Mouse (Mus musculus) mouse trophoblast stem cell (cell line): ENCODE measurements around the gene Arhgap5.

Source experiments
- in situ Hi-C, 2 experiments: fragments of 300-500 bp; cut with MseI, MboI; formaldehyde crosslinking; loops; 2 replicates in 1 of 2; 3 replicates in 1 of 2; pipeline ENCODE4 v1.15.1; 2025

The Arhgap5 gene

GRCm38 (mm10) chr12:52503456-52504320 is at the start of gene Arhgap5:
Gene Arhgap5, plus strand, starts transcription at chr12:52503972.
- in situ Hi-C loops, result no loop called here

- in situ Hi-C loops, result no loop called here
Observed at GRCm38 (mm10) chr12:52464593-52464992, 39.2 kb upstream of the Arhgap5 start.

GRCm38 (mm10) chr12:52471621-52472020 is 32.2 kb upstream of the Arhgap5 start:
- in situ Hi-C loops, result no loop called here

- in situ Hi-C loops, result no loop called here
Observed at GRCm38 (mm10) chr12:52473988-52474968, 29.5 kb upstream of the Arhgap5 start.

GRCm38 (mm10) chr12:52476036-52476435 is 27.7 kb upstream of the Arhgap5 start:
- in situ Hi-C loops, result no loop called here

GRCm38 (mm10) chr12:52478611-52479010 is 25.2 kb upstream of the Arhgap5 start:
- in situ Hi-C loops, result no loop called here

- in situ Hi-C loops, result no loop called here
Observed at GRCm38 (mm10) chr12:52479323-52479722, 24.4 kb upstream of the Arhgap5 start.

- in situ Hi-C loops, result no loop called here
Observed at GRCm38 (mm10) chr12:52480851-52481250, 22.9 kb upstream of the Arhgap5 start.

GRCm38 (mm10) chr12:52481969-52482550 is 21.7 kb upstream of the Arhgap5 start:
- in situ Hi-C loops, result no loop called here

- in situ Hi-C loops, result no loop called here
Observed at GRCm38 (mm10) chr12:52483219-52483618, 20.6 kb upstream of the Arhgap5 start.

GRCm38 (mm10) chr12:52488266-52488975 is 15.4 kb upstream of the Arhgap5 start:
- in situ Hi-C loops, result no loop called here

GRCm38 (mm10) chr12:52493281-52493681 is 10.5 kb upstream of the Arhgap5 start:
- in situ Hi-C loops, result no loop called here

GRCm38 (mm10) chr12:52497209-52497608 is 6.6 kb upstream of the Arhgap5 start:
- in situ Hi-C loops, result no loop called here

- in situ Hi-C loops, result no loop called here
Observed at GRCm38 (mm10) chr12:52500915-52501833, 2.6 kb upstream of the Arhgap5 start.

- in situ Hi-C loops, result no loop called here
Observed at GRCm38 (mm10) chr12:52502161-52502560, 1.6 kb upstream of the Arhgap5 start.

GRCm38 (mm10) chr12:52503131-52503455 is 679 bp upstream of the Arhgap5 start:
- in situ Hi-C loops, result no loop called here

GRCm38 (mm10) chr12:52504331-52505181 is 784 bp downstream of the Arhgap5 start:
- in situ Hi-C loops, result no loop called here

- in situ Hi-C loops, result no loop called here
Observed at GRCm38 (mm10) chr12:52524699-52525098, 20.9 kb downstream of the Arhgap5 start.

- in situ Hi-C loops, result no loop called here
Observed at GRCm38 (mm10) chr12:52525486-52525885, 21.7 kb downstream of the Arhgap5 start.
